Mouse (Mus musculus) splenic B cell, adult 2 months (primary cell): Measurements from ENCODE around the gene Olfr1314.

Source experiments
- DNase-seq: peaks from one replicate; pipeline ENCODE4 v3.0.0-alpha.2; 2011; ENCODE audit warnings: low read depth, low spot score
- H3K27me3 ChIP-seq: 2 replicates; pipeline ENCODE4 v1.6.1; 2012; ENCODE audit warnings: mild to moderate bottlenecking, low read length, moderate library complexity, mixed read lengths; ENCODE audit not compliant: control insufficient read depth, poor library complexity, insufficient read depth, severe bottlenecking
- H3K36me3 ChIP-seq: 2 replicates; pipeline ENCODE4 v1.6.1; 2012; ENCODE audit warnings: mild to moderate bottlenecking, low read length, moderate library complexity, mixed read lengths; ENCODE audit not compliant: control insufficient read depth, poor library complexity, insufficient read depth, severe bottlenecking

Olfr1314 gene

GRCm38 (mm10) chr2:112096681-112097080, at the start of gene Olfr1314:
TSS of gene Olfr1314 (minus strand) at chr2:112096781.
- H3K36me3 ChIP-seq: no peaks in the 10 kb centered on the region
- DNase-seq: no peak
- no peaks in the 10 kb centered on the region for H3K27me3 ChIP-seq

GRCm38 (mm10) chr2:112140029-112140428, 43.4 kb upstream of the Olfr1314 start, which contains the start of gene Olfr1317:
TSS of gene Olfr1317 (plus strand) at chr2:112140329.
- no peaks in the 10 kb centered on the region for H3K36me3 ChIP-seq
- no peaks in the 10 kb centered on the region for H3K27me3 ChIP-seq
- DNase-seq: no peak

GRCm38 (mm10) chr2:112134877-112135276, 38.3 kb upstream of the Olfr1314 start, which contains the start of gene Olfr1316:
TSS of gene Olfr1316 (minus strand) at chr2:112134977.
- no peak for DNase-seq
- no peaks in the 10 kb centered on the region for H3K27me3 ChIP-seq
- H3K36me3 ChIP-seq: no peaks in the 10 kb centered on the region

- no peaks in the 10 kb centered on the region for H3K27me3 ChIP-seq
- no peak for DNase-seq
- H3K36me3 ChIP-seq: no peaks in the 10 kb centered on the region
These were observed 18.8 kb upstream of the Olfr1314 start, which contains the start of gene Olfr1315-ps1 for GRCm38 (mm10) chr2:112115340-112115739. TSS of gene Olfr1315-ps1 (minus strand) at chr2:112115440.

- Histone ChIP-seq H3K36me3 (no peaks in the 10 kb centered on the region), H3K27me3 (no peaks in the 10 kb centered on the region)
- DNase-seq: no peak
These were observed 18.8 kb downstream of the Olfr1314 start, which contains the start of gene Olfr1313 for GRCm38 (mm10) chr2:112077743-112078142. TSS of gene Olfr1313 (minus strand) at chr2:112077843.

GRCm38 (mm10) chr2:112050138-112050537, 46.4 kb downstream of the Olfr1314 start, which contains the start of gene Olfr1312:
TSS of gene Olfr1312 (minus strand) at chr2:112050238.
- no peaks in the 10 kb centered on the region for H3K36me3 ChIP-seq
- no peak for DNase-seq
- H3K27me3 ChIP-seq: no peaks in the 10 kb centered on the region
